Mouse (Mus musculus) cerebellum, adult 18-20 months (tissue): ENCODE results near the gene Zp2.

Source experiments
- DNase-seq, 2 experiments: peaks; one replicate each; pipeline ENCODE4 v3.0.0; 2021

The Zp2 gene

DNA sequence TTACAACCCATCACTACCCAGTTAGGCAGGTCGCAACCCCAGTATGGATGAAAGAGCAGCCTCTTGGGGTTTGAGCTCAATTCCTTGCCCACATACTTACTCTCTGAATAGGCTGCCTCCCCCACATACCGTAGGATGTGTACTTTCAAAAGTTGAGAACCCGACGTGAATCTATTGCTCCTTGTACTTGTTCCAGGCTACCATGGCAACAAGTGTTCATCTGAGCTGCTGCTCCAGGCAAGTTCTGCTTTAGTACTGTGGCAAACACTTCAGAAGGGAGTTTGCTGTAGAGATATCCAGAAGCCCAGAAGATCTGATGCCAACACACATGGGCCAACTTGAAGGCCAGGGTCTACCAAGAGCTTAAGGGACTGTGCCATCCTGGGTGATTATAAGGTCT is 16.1 kb downstream of the Zp2 start:
- DNase-seq: no peak

DNA sequence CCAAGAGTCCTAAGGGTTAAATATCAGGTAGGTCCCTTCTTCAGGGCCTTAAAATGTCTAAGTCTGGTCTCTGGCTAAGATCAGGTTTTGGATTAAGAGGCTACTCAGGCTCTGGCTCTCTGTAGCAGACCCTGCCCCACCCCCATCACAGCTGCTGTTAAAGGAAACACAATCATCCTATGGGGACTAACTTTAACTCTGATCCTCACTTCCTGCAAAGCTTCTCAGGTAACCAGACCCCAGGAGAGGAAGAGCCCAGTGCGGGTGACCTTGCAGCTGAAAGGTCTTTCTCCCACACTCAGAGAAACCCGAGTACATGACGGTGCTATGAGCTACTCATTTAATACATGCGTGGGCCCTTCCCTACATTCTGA is 17.4 kb downstream of the Zp2 start:
- DNase-seq: no peak

DNA sequence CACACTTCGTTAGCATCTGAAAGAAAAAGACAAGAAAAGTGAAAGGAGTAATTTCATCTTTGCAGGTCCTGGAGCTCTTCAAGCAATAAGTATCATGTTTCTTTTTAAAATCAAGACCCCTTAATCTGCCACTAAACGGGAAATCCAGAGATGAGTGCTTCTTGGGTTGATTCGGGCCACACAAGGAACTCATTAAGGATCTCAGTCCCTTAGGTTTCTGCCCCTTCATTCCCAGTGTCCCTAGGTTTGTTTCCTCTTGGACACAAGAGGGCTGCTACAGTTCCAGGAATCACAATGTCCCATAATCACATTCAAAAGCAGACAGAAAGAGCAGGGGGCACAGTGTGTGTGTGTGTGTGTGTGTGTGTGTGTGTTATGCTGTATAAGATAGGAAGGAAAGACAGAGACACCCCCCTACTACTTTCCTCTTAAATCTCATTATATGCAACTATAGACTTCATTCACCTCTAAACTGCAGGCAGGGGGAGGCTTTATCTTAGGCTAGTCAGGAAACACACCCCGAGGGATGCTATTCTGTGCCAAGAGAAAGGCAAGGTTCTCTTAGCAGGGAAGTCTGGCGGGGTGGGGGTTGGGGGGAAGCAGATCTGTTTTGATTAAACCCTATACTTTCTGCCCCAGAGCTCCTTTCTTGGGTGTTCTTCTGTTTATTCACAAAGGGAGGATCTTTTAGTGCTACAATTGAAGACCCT is 18.0 kb downstream of the Zp2 start:
- DNase-seq: no peak

DNA sequence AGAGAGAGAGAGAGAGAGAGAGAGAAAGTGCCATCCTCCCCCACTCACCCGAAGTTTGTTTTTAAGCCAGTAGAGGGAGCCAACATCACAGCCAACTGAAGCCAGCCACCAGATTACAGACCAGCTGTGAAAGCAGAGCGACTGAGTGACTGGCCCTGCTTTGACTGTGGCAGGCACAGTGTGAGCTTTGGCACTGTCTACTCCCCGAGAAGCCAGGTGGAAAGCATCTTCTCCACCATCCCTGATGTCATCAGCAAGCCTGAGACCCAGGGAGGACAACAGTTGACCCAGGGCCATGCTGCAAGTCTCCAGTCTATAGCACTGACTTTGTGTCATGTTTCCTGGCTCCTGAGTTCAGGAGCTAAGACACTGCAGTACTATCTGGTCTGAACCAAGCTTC is 20.2 kb downstream of the Zp2 start:
- peak; percentile 65 to 71 for DNase-seq

DNA sequence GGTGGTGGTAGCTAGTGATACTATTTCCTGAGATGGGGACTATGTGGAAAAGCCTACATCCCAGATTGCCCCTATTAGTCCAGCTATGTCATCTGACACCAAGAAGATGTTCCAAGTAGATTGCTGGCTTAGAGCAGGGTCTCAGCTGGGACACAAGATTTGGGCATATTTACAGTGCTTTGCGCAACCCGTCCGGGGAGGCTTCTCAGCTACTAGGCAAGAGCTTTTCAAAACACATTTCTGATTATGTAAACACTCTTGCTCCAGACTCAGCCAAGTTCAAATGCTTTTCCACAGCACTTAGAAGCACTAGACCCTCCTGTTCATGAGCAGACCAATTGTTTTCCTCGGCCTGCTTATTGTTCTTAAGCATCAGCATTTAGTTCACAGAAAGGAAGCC is 21.3 kb downstream of the Zp2 start:
- no peak for DNase-seq

DNA sequence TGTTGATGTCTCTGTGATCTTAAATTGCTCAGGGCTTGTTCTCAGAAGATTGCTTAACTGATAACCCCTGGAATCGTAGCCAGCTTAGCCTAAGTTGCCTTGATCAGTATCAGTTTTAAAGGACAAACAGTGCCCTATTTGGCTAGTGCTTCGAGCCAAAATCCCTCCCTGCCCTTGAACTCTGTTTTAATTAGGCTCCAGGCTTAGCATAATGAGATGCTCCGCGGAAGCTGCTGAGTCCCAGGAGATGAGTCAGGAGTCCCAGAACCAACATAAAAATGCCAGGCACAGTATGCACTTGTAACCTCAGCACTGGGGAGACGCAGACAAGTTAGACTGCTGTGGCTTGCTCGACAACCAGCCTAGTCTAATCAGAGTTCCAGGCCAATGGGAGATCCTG is 27.6 kb downstream of the Zp2 start:
- DNase-seq: no peak

DNA sequence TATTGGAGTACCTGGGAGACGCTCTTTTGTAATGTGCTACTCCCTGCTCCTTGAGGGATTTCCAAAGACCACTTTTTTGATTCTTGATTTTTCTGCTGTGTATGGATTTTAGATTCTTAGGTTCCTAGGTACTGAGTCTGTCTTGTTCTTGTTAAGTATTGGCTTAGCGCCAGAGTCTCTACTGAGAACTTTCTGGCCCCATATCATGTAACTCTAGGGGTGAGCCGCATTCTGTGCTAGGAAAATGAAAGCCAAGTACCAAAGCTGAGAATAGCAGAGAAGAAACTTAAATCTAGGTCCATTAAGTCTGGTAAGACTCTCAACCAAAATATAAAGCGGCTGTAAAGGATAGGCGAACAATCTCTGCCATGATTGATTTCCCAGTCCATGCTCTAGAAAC is 28.1 kb downstream of the Zp2 start:
- DNase-seq: no peak

DNA sequence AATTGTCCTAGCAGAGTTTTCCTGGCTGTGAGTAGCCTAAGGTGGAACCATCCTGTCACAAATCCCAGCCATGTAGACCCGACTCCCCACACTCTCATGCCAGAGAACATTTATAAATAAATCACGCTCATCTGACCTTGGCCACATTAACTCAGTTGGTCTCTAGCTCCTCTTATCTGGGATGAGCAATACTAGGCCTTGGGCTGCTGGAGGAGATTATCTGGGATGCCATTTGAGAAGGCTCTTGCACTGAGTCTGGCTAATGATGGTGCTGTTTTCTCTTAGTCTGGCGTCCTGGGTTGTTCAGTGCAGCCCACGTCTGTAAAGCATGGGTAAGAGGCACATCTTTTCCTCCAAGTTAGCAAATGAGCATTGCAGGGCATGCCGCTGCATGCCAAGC is 35.4 kb downstream of the Zp2 start:
- no peak for DNase-seq

DNA sequence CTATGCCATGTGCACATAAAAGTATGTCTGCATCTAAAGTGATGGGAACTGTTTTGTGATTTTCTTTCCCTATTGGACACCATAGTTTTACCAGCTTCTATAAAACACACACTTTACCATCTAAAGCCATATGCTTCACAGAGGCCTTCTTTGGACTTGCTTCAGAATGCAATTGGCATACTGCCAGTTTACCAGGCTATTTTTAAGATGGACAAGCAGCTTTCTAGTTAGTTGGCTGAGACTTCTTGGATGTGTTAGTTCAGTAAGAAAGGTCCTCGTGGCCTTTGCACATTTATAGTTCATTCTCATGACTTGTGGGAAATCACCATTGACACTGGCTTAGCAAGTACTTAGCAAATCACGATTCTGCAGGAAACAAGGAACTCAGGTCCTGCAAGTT is 38.7 kb downstream of the Zp2 start:
- peak; percentile 24 to 32 for DNase-seq

DNA sequence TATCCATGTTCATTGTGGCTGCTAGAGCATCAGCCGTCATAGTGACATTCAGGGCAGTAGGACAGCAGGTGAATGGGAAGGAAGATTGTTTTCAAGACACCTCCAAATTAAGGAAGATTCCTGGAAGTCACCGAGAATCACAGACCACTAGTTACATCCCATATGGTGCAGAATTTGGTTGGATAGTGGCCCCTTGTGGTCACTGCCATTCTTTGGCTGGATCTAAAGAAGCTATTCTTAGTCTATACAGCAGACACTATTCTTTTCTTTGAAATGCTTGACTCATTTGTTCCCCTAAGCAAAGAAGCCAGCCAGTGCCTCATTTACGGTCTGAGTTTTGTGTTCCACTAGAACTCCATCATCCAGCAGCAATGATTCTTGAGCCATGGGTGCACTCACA is 40.1 kb downstream of the Zp2 start:
- peak in 1 of 2 experiments; percentile 18 for DNase-seq

DNA sequence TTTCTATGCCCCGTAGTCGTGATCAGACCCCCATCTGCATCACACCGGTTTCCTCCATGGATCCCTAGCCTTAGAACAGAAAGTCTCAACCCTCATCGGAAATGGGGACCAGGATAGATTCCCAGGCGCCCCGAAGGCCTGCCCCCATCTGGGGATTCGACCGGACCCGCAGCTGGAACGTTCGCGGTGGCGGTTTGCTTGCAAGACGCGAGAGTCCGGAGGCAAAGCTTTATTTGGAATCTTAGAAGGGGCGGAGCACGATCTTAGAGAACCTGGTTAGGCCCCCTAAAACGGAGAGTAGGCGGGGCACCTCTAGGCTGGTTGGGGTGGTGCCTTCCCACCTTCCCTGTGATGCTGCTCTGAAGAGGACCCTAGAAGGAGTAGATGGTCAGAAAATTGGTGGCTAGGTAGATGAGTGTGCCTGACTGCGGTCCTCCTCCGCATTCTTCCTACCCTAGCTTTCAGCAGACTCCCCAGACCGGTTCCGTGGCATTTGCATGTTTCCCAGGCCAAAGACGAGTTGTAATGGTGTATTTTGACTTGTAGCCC is 42.0 kb downstream of the Zp2 start:
- DNase-seq: peak; percentile 15 to 28

DNA sequence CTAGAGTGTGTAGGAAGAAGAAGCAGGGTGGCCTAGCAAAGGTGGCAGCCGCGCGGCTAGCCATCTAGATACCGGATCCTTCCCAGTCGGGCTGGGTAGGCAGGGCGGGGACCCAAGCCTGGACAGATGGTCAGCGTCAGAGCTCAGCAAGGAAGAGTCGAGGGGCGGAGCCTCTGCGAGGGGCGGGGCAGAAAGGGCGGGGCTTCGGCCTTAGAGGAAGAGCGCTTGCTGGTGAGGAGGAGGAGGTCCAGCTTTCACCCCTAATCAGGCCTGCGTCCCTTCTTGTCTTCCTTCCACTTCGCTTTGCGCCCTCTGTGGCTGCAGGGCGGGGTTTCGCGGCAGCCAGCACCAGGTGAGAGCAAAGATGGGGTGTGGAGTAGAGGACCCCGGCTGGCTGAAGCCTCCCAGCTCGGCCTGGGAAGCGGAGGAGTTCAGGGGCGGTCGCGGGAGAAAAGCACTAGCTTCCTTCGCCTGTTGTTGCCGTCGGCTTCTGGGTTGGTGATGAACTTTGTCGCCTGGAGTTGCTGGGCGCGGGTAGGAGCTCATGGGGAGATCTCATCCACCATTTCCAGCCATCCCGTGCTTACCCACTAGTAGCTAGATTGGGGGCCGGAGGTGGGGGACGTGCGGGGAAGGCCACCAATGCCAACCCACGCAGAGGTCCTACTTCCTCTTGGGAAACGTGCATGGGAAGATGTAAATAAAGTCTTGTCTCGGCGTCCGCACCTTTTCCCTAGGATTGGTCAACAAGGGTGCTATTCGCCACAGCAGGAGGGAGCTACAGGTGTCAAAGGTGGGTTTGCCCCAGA is 42.7 kb downstream of the Zp2 start, which contains the start of gene Tmem159:
Gene Tmem159 (plus strand): TSS at position 190 of the 809 bp plus-strand sequence.
- peak; percentile 83 to 86 for DNase-seq

DNA sequence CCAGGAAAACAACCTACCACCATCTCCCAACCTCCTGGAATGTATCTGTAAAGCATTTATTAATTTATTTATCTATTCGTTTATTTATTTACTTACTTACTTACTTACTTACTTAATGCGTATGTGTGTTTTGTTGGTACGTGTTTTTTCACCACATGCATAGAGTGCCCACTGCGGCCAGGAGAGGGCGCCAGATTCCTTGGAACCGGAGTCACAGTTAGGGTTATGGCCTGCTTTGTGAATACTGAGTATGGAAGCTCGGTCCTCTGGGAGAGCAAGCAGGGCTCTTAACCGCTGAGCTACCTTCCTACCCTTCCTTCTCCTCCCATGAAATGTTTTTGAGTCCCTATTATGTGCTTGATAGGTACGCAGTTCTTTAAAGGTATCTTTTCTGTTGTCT is 46.7 kb downstream of the Zp2 start:
- DNase-seq: peak; percentile 50 to 66

DNA sequence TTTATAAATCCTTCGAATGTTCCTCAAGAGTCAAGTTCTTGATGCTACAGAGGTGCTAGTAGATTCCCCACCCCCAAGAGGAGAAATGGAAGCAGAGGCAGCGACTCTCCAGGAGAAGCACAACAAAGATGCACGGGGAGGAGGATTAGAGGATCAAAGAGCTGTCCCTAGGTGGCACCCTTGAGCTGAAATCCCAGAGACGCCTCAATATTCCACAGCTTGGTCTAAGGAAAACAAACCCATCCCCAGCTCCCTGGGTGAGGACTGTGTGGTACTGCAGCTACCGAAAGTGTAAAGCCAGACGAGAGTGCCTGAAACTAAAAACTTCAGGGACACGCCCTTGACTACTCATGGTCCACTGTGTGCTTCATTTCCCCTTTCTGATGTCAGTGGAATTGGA is 47.2 kb downstream of the Zp2 start:
- DNase-seq: peak; percentile 65 to 73

DNA sequence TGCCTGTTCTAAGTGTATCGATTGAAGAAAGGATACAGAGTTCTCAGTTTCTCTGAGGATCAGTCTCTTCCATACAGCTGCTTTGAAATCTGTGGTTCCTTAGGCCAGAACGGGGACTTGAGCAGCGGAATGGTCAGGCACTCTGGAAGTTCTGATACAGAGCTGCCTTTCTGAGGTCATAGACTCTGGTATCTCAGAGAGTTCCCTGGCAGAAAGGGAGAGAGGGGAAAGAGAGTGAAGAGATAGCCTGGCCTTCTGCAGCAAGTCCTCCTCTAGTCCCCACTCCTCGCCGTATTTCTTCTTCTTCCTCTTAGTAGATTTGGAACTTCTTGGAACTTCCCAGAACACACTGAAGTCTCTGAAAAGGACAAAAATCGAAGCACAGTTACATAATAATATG is 49.9 kb downstream of the Zp2 start, which contains the start of gene Dnah3:
Gene Dnah3 (minus strand): TSS at position 101 of the 400 bp plus-strand sequence.
- DNase-seq: no peak

DNA sequence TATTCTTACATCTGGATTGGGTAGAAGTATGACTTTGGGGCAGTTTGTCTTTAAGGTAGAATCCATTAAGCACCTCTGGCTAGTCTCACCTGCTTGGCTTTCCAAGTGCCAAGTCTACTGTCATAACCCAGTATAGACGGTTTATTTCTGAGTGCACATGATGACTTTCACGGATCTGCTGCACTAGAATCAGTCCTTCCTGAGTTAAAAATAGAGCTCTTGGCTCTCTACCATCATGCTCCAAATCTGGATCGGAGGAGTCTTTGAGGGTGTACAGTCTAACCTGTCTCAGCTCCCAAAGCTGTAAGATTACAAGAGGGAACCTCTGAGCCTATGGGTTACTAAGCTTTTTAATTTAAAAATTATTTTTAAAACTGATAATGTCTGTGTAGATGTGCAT is 50.9 kb downstream of the Zp2 start:
- DNase-seq: no peak

DNA sequence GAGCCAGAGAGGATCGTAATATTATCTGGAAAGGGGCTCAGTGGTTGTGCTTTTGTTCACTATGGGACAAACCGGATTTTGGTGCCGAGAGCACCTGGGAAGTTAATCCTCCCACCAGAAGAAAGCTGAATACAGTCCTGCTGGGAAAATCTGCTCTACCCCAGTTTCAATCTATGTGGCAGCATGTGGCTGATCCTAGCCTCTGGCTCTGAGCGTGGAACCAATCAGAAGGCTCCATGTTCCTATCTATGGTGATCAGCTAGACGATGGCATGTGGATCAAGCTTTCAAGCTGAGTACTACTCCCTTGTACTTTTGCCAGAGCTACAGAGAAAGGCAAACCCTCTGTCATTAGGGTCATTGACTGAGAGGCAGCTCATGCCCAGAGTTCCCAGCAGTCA is 52.1 kb downstream of the Zp2 start:
- no peak for DNase-seq

DNA sequence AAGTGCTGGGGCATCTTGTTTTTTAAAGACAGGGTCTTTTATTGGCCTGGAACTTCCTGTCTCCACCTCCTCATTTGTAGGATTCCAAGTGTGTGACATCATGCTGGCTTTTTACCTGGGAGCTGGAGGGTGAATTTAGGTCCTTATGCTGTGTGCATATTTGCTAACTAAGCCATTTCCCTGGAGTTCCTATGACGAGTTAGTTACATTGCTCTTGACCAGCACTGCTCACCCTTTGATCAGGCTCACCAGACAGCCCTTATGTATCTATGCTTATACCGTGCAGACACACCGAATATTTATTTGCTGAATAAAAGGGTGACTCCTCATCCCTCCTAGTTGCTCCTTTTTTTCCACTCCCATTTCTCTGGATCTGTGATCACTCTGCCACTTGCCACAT is 64.9 kb downstream of the Zp2 start:
- DNase-seq: no peak
